Mouse (Mus musculus): Measurements from ENCODE around the gene Gm20379. TPM values are rescaled to one million over a fixed set of nuclear protein-coding genes. Genes with fewer than 3 reads are reported as not detected.

The Gm20379 gene
- total RNA-seq (2023) = not detected

DNA sequence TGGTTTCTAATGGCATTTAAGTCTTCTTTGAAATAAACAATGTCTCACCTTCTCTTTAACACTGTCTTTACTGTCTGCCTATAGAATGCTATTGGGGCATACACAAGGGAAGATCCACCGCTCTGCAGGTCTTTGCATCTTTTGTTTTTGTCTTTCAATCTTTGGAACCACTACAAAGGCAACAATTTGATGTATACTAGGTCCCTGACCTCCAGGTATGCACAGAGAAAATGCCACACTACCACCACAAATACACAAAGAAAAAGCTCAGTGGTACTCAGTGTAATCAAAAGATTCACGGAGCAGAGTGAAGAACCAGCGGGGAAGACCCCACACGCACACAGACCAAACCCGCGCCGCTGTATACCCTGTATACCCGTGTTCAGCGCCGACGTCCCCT lies at the start of gene Gm20379:
Gene Gm20379, plus strand, starts transcription at position 301 of the 400 bp plus-strand sequence.

DNA sequence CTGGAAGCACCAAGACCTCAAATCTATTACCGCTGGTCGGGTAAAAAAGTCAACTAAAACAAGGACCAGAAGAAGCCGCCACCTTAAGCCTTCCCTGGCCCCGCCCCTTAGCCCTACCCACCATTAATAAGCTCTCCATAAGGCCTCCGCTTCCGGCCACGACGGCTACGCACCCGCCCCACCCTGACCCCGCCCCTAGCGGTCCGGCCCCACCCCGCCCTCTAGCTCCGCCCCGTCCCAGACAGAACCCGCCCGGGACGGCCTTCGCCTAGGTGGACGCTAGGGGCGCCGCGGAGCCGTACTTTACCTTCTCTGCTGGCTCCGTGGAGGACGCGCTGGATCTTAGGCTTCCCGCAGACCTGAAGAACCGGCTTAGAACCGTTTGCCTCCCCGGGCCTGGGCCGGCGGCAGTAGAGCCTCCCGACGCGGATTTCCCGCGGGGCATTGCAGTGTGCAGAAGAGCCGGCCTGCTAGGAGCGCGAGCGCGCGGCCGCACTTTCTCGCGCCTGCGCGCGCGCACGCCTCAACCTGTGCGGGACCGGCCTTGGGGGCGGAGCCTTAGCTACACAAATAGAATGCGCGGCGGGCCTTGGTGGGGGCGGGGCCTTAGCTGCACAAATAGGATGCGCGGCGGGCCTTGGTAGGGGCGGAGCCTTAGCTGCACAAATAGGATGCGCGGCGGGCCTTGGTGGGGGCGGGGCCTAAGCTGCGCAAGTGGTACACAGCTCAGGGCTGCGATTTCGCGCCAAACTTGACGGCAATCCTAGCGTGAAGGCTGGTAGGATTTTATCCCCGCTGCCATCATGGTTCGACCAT lies 48.9 kb downstream of the Gm20379 start, which contains the start of the genes Dhfr and Msh3:
Gene Dhfr, plus strand, starts transcription at position 271 of the 816 bp plus-strand sequence.
Gene Msh3, minus strand, starts transcription at position 548 of the 816 bp plus-strand sequence.

Other genes starting within 250 kb of the Gm20379 start
- gene Rasgrf2, start 174.3 kb upstream of the Gm20379 start, total RNA-seq (2023) = 20.4 TPM
- 2.5 TPM for gene Dhfr, start 48.7 kb downstream of the Gm20379 start, total RNA-seq (2023)
- gene Msh3, start 49.0 kb downstream of the Gm20379 start, total RNA-seq (2023) = 50.5 TPM
- gene Ankrd34b, start 119.9 kb downstream of the Gm20379 start, total RNA-seq (2023) = not detected
- gene Fam151b, start 178.0 kb downstream of the Gm20379 start, total RNA-seq (2023) = 3.3 TPM
- gene Zfyve16, start 224.9 kb downstream of the Gm20379 start, total RNA-seq (2023) = 21.1 TPM